Mouse (Mus musculus) kidney, adult 8-10 months (tissue): Measurements from ENCODE around the gene Psat1.

Source experiments
- DNase-seq, 2 experiments: peaks; one replicate each; pipeline ENCODE4 v3.0.0; 2022

The Psat1 gene

GRCm38 (mm10) chr19:15924181-15924865 lies 22.8 kb downstream of the Psat1 start:
- DNase-seq = peak; percentile 18 to 42

GRCm38 (mm10) chr19:15923426-15923825 lies 23.7 kb downstream of the Psat1 start:
- DNase-seq = no peak

GRCm38 (mm10) chr19:15919336-15919735 lies 27.8 kb downstream of the Psat1 start:
- DNase-seq = no peak

GRCm38 (mm10) chr19:15918111-15918510 lies 29.0 kb downstream of the Psat1 start:
- DNase-seq = peak; percentile 57 to 67

DNA sequence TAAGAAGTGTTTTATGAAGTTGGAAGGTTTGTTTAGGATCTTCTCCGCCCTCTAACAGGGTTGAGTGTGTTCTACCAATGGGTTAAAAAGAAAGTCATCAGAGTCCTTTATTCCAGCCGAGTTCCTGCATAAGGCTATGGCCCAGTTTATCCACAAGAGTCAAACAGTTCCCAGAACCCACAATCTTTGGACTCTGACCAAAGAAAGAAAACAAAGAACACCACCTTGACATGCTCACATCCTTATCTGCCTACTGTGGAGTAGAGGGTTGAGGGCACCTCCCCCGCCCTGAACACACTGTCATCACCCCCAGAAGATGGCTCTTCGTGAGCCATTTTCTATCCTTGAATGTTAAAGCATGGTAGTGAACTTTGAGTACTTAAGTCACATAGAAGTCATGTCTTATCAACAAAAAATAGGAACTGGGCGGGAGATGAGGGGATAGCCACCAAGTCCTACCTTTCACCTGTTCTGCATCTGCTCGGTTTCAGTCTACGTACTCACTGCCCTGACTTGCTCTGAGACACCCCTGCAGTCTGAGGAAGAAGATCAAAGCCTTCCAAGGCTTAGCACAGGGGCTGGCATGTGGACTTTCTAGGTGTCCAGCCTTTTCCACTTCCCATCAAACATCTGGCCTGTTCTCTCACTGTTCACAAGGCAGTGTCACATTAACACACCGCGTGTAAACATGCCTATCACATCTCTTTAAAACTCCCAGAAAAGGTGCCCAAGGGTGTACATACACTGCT lies 33.7 kb downstream of the Psat1 start:
- no peak for DNase-seq

DNA sequence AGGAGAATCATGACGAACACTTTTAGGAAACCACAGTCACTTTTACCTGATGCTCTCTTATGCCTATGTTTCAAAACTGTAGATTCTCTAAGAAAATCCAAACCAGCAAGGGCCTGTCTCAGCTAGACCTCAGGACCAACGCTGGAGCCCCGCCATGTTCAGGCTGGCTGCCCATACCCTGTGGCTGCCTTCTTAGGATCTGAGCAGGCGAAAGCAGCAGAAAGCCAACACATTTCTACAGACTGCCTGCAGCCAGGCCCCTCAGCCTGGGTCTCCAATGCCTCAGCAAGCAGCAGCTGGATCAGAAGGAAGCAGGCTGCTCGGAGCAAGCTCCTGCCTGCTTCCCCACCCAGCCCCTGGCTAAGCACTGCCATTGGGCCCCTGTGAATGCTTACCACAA lies 35.7 kb downstream of the Psat1 start:
- DNase-seq = no peak

DNA sequence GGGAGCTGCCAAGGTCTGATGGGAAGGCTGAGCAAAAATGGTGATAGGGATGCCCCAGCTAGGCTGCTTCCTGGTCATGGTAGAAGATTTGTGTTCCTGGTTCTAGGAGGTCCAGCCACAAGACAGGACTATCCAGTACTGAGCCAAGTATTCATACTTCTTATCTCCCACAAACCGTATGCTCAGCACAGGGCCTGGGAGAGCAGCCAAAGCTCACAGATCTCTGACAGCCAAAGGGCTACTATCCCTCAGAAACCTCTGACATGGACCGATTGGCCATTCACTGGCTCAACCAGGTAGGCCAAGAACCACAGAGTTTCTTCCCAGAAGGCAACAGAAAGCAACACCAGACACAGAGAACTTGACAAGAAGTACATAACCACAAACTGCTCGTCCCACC lies 36.1 kb downstream of the Psat1 start:
- DNase-seq = peak; percentile 25 to 38

DNA sequence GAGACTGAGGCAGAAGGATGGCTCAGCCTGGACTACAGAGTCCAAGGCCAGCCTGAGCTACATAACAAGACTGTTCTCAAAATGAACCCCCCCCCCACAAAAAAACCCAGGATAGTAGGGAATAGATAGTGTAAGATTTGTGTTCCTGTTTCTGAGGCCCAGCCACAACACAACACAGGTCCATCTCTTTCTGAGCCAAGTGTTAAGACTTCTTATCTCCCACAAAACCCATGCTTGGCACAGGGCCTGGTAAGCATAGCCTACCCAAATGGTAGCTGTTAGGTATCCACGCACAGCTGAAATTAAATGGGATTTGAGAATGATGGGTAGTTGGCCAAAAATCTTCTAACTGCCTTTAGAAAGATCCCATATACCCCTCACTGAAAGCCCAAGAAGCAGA lies 36.6 kb downstream of the Psat1 start:
- no peak for DNase-seq

- DNase-seq = peak; percentile 43 to 51
These were observed 39.1 kb downstream of the Psat1 start for GRCm38 (mm10) chr19:15908016-15908415.

GRCm38 (mm10) chr19:15904734-15905133 lies 42.4 kb downstream of the Psat1 start:
- peak; percentile 50 to 71 for DNase-seq

- DNase-seq = peak; percentile 36 to 53
These were observed 43.3 kb downstream of the Psat1 start for GRCm38 (mm10) chr19:15903508-15904480.

GRCm38 (mm10) chr19:15895681-15896080 lies 51.5 kb downstream of the Psat1 start:
- DNase-seq = no peak

DNA sequence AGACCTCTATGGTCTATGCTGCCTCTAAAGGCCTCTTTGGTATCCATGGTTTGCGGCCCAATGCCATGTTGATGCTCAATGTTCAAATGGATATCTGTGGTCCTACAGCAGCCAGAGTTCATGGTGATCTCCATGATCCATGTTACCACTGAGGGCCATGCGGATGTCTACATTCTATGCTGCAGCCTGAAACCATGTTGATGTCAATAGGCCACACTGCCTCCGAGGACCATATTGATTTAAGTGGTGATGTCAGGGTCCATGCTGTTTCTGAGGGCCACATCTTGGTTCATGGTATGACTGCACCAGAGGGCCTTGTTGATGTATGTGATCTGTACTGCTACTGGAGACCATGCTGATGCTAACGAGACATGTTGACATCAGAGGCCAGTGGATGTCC lies 55.0 kb downstream of the Psat1 start:
- DNase-seq = no peak

GRCm38 (mm10) chr19:15888466-15888865 lies 58.7 kb downstream of the Psat1 start:
- no peak for DNase-seq

- peak; percentile 36 to 43 for DNase-seq
These were observed 64.3 kb downstream of the Psat1 start for GRCm38 (mm10) chr19:15882705-15883426.

DNA sequence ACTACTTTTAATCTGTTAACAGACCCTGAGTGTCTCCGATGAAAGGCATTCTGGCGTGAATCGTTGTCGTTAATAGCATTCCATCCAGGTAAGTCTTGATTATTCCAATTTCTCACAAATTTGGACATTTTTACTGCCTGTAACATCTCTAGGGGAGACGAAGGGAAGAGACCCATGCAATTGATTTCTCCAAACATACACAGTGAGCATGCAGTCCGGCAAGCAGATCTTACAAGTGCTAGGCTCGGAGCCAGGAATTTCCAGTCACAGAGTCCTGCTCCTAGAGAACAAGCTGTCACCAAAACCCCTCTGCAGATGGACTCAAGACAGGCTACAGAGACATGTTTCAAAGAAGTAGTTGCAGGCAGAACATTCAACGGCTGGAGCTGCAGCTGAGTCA lies 66.4 kb downstream of the Psat1 start:
- no peak for DNase-seq

DNA sequence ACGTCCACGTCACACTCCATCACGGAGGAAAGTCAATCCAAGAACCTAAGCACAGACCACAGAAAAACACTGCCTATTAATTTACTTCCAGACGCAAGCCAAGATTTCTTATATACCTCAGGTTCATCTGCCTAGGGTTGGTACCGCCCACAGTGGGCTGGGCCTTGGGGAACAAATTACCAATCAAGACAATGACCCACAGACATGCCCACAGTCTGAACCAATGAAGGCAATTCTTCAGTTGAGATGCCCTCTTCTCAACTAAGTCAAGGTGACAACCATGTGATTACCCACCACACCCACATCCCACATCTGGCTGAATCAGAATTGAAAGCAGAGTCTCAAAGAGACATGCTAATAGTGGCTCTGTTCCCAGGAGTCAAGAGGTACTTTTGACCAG lies 67.9 kb downstream of the Psat1 start:
- DNase-seq = no peak

DNA sequence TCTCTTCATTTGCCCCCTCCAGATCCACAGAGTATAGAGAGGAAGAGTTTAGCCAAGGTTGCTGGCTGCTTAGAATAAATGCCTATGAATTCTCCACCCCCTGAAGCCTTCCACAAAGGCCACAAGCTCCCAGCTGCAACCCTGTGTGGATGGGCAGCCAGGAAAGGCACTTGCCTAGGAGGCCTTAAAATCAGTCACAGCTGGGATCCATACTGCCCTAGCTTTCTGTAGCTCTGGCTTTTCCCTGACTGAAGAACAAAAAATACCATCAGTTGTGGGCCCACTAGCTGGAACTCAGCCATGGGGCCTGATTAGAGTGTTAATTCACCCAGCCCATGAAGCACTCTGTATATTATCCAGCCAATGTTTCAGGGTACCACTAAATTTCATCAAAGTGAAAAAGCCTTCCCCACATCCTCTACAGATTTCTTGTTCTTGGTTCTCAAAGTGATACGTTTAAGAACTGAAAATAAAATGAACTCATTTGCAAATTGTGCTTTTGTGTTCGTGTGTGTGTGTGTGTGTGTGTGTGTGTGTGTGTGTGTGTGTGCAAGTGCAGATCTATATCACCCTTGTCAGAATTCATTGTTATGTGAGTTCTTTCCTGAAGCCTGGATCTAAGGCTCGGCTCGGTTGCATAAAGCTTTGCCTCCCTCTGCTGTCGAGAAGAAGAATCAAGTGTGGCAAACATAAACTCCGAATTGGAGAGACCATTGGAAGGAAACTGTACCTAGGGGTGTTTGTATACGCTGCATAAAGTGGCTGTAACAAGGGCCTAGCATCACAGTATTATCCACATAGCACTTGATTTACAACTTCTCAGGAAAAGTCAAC lies 78.1 kb downstream of the Psat1 start:
- DNase-seq = no peak

DNA sequence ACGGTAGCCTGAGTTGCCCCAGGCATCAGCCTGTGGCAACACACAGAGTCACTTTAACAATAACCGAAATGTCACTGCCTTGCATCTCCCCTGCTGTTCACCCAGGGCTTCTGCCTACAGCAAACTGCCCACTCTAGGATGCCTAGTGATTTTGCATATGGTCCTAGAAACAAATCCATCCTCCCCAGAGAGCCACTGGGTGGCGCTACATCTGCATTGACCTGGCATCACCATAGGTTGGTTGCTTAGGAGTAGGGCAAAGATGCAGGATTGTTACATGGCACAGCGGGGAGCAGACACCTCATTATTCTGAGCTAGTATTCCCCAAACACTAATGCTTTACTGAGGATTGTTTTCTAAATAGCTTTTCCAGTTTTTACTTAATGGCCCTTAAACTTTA lies 80.3 kb downstream of the Psat1 start:
- DNase-seq = peak; percentile 18 to 64

- DNase-seq = no peak
These were observed 81.0 kb downstream of the Psat1 start for GRCm38 (mm10) chr19:15866126-15866525.

GRCm38 (mm10) chr19:15865431-15865830 lies 81.7 kb downstream of the Psat1 start:
- no peak for DNase-seq

DNA sequence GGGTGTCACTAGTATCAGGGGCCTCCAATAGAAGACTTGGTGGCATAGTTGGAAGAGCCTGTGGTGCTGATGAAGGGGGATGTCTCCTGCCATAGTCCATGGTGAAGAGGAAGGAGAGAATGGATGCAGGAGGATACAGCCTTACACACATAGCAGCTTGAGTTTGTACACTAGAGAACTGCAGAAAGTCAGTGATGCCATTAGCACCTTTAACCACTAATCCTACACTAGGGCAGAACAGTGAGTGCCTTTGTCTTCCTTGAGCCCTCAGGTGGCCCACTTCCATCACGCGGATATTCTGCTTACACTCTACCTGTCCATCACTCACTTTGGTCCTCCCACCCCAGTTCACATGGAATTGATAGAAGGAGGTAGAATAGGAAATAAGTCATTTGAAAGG lies 83.0 kb downstream of the Psat1 start:
- DNase-seq = no peak
